Mouse (Mus musculus) lung, adult 18-20 months (tissue): ENCODE results near the gene Pole3.
"Not testable (repeated sequence)": the region's sequence is repeated elsewhere in the genome, so short reads cannot be mapped to it uniquely, and the experiment has no call there.

Experiments
- DNase-seq, 2 experiments: peaks; one replicate each; pipeline ENCODE4 v3.0.0; 2022; ENCODE audit warnings: mixed read lengths in 2 of 2

Gene Pole3

GRCm38 (mm10) chr4:62485450-62486161 is 39.3 kb downstream of the Pole3 start:
- peak; percentile 67 to 74 for DNase-seq

- DNase-seq, result no peak
Observed at GRCm38 (mm10) chr4:62484928-62485327, 39.9 kb downstream of the Pole3 start.

GRCm38 (mm10) chr4:62480709-62481605 is 43.9 kb downstream of the Pole3 start:
- no peak for DNase-seq

- peak; percentile 62 to 76 for DNase-seq
Observed at GRCm38 (mm10) chr4:62479937-62480708, 44.7 kb downstream of the Pole3 start, which contains the start of gene Bspry. Gene Bspry, plus strand, starts transcription at chr4:62480053.

GRCm38 (mm10) chr4:62479593-62479936 is 45.3 kb downstream of the Pole3 start:
- DNase-seq, result not testable (repeated sequence)

GRCm38 (mm10) chr4:62477542-62478244 is 47.2 kb downstream of the Pole3 start:
- no peak for DNase-seq

- DNase-seq, result no peak
Observed at GRCm38 (mm10) chr4:62475793-62476192, 49.1 kb downstream of the Pole3 start.

- DNase-seq, result no peak
Observed at GRCm38 (mm10) chr4:62475131-62475530, 49.7 kb downstream of the Pole3 start.
